ENCODE assay signal across 8 mouse cellular contexts in genomic region chr9:66512351-66512671, GRCm38 (mm10). TPM values are rescaled to one million over a fixed set of nuclear protein-coding genes. Genes with fewer than 3 reads are reported as not detected.
DNase-seq lines count a peak whose midpoint lies in the region; ATAC-seq and TF ChIP-seq lines count a peak whose summit lies in the region.

No protein-coding gene starts in this region.

- DNase-seq in MEL-GATA-1-ER (ENCODE audit: extremely low read depth, low read depth) = peak; percentile 79
- DNase-seq in cerebellum, adult 9-10 months = peak; percentile 88
- DNase-seq in frontal cortex, adult 2 months (ENCODE audit: extremely low spot score in 1 of 2, low spot score in 1 of 2) = peak; percentile 81 to 90
- peak; percentile 85 for DNase-seq in hindbrain, embryonic 11.5 days (ENCODE audit: low spot score)
- peak; percentile 90 for DNase-seq in layer of hippocampus, adult 9-11 months
- DNase-seq in ovary, adult 18-20 months (ENCODE audit: low spot score) = peak; percentile 79
- DNase-seq in thymus, adult 2 months = peak; percentile 89

- H3K27ac ChIP-seq in hindbrain, embryonic 11.5 days (ENCODE audit: low read depth, low read length) = peak overlapping the region; percentile 92
- H3K27ac ChIP-seq in lung, embryonic 16.5 days (ENCODE audit: low read length) = peak overlapping the region; percentile 98
- peak overlapping the region; percentile 69 for H3K27ac ChIP-seq in thymus, adult 2 months (ENCODE audit: control insufficient read depth, insufficient read depth, low read length)

- peak; percentile 37; the same call in 1 of the 2 replicates for TF ChIP-seq POLR2A in thymus, adult 2 months (IDR thresholded peaks at IDR 0.05; ENCODE audit: control insufficient read depth, extremely low read depth, insufficient read depth, low read length, poor library complexity)

- no peaks in the 10 kb centered on the region for H3K27me3 ChIP-seq in hindbrain, embryonic 11.5 days (ENCODE audit: control insufficient read depth, insufficient read depth, low read length)
- H3K27me3 ChIP-seq in lung, embryonic 16.5 days (ENCODE audit: control insufficient read depth, insufficient read depth, low read depth, low read length) = no peaks in the 10 kb centered on the region
- H3K27me3 ChIP-seq in thymus, adult 2 months (ENCODE audit: control insufficient read depth, insufficient read depth, low read length) = no peaks in the 10 kb centered on the region

- WGBS in hindbrain, embryonic 11.5 days = 0% methylated on average over 8 of the region's 8 CpGs
- WGBS in lung, embryonic 16.5 days = under 1% methylated on average over 8 of the region's 8 CpGs
- WGBS in thymus, adult 2 months = under 1% methylated on average over 8 of the region's 8 CpGs

- TF ChIP-seq CTCF in thymus, adult 2 months (IDR thresholded peaks at IDR 0.05; ENCODE audit: borderline replicate concordance, control insufficient read depth, extremely low read depth, insufficient read depth, low read length, poor library complexity) = peak; percentile 26; the same call in 1 of the 2 replicates

- H3K36me3 ChIP-seq in hindbrain, embryonic 11.5 days (ENCODE audit: control insufficient read depth, insufficient read depth, low read length) = peaks cover 7% of the 10 kb centered on the region; the same call in 1 of the 2 replicates
- H3K36me3 ChIP-seq in lung, embryonic 16.5 days (ENCODE audit: control insufficient read depth, insufficient read depth, low read length) = peaks cover 24% of the 10 kb centered on the region
- peaks cover 17% of the 10 kb centered on the region for H3K36me3 ChIP-seq in thymus, adult 2 months (ENCODE audit: control insufficient read depth, insufficient read depth, low read length)

- H3K9me3 ChIP-seq in hindbrain, embryonic 11.5 days (ENCODE audit: control insufficient read depth, low read length) = no peaks in the 10 kb centered on the region
- no peaks in the 10 kb centered on the region for H3K9me3 ChIP-seq in lung, embryonic 16.5 days (ENCODE audit: control insufficient read depth, low read length)

- peak overlapping the region; percentile 53 for H3K4me3 ChIP-seq in hindbrain, embryonic 11.5 days (ENCODE audit: low read depth, low read length)
- H3K4me3 ChIP-seq in lung, embryonic 16.5 days (ENCODE audit: low read length) = peak overlapping the region; percentile 76
- H3K4me3 ChIP-seq in thymus, adult 2 months (ENCODE audit: control insufficient read depth, insufficient read depth, low read length) = peak overlapping the region; percentile 55

- peak; percentile 88 for ATAC-seq in hindbrain, embryonic 11.5 days (ENCODE audit: low FRiP score)
- peak; percentile 85 for ATAC-seq in lung, embryonic 16.5 days (ENCODE audit: low read depth)

- no peaks in the 10 kb centered on the region for H3K4me1 ChIP-seq in hindbrain, embryonic 11.5 days (replicated peaks; ENCODE audit: control insufficient read depth, insufficient read depth, low read length)
- H3K4me1 ChIP-seq in lung, embryonic 16.5 days (replicated peaks; ENCODE audit: control insufficient read depth, insufficient read depth, low read length) = peaks cover 16% of the 10 kb centered on the region
- peaks cover 26% of the 10 kb centered on the region for H3K4me1 ChIP-seq in thymus, adult 2 months (replicated peaks; ENCODE audit: control insufficient read depth, insufficient read depth, low read length)

- peak overlapping the region; percentile 77 for H3K9ac ChIP-seq in hindbrain, embryonic 11.5 days (ENCODE audit: low read depth, low read length)
- H3K9ac ChIP-seq in lung, embryonic 16.5 days (ENCODE audit: low read length) = peak overlapping the region; percentile 85

- peak overlapping the region; percentile 87 for H3K4me2 ChIP-seq in hindbrain, embryonic 11.5 days (replicated peaks; ENCODE audit: low read depth, low read length)
- H3K4me2 ChIP-seq in lung, embryonic 16.5 days (ENCODE audit: low read depth, low read length) = peak overlapping the region; percentile 99

RNA-seq across cellular contexts. Expression of gene Fbxl22, which starts 2.1 kb away (rescaled TPM):
- polyA plus RNA-seq in frontal cortex, adult 2 months (2012; rRNA removed) = 0.69 and 0.70 TPM in 2 replicates
- 2.0 and 2.7 TPM in 2 replicates for polyA plus RNA-seq in hindbrain, embryonic 11.5 days (2014; fragmentation: Nextera tagmentation; extraction: Ambion mirVana)
- 4.8 and 5.7 TPM in 2 replicates for polyA plus RNA-seq in lung, embryonic 16.5 days (2015; fragmentation: Nextera tagmentation; extraction: Ambion mirVana)
- 7.6 and 10.2 TPM in 2 replicates for polyA plus RNA-seq in thymus, adult 2 months (2012; rRNA removed)

Comparison
In these comparisons a context has a peak if more than half of its experiments do, and no peak if none do; other contexts are left out.
1. Peak in every context shown above with its lines: DNase-seq, ATAC-seq, H3K4me3 ChIP-seq and H3K27ac ChIP-seq.